Mouse (Mus musculus) midbrain, embryonic 14.5 days (tissue): ENCODE measurements around the gene Serpinh1. TPM values are rescaled to one million over a fixed set of nuclear protein-coding genes. Genes with fewer than 3 reads are reported as not detected.

ENCODE experiments used
- polyA plus RNA-seq: library from polyadenylated mRNA; unstranded; fragments of >200 nt; fragmentation: Nextera tagmentation; extraction: Ambion mirVana; gene quantifications from 2 replicates; pipeline ENCODE4 v1.2.1, GENCODE M21; 2014

Gene Serpinh1
- polyA plus RNA-seq, 1 experiment from 2014 or later, result 89.0 TPM

Other genes starting within 250 kb of the Serpinh1 start
- 16.6 and 21.0 TPM in 2 replicates for gene Uvrag, start 212.1 kb downstream of the Serpinh1 start, polyA plus RNA-seq
- 15.1 and 16.6 TPM in 2 replicates for gene Dgat2, start 170.5 kb downstream of the Serpinh1 start, polyA plus RNA-seq
- 1.4 and 2.1 TPM in 2 replicates for gene Mogat2, start 114.6 kb downstream of the Serpinh1 start, polyA plus RNA-seq
- 94.4 and 102 TPM in 2 replicates for gene Map6, start 85.8 kb downstream of the Serpinh1 start, polyA plus RNA-seq
- gene Gdpd5, start 28.2 kb upstream of the Serpinh1 start, polyA plus RNA-seq, result 38.9 and 40.0 TPM in 2 replicates
- 10.7 and 11.6 TPM in 2 replicates for gene Klhl35, start 112.8 kb upstream of the Serpinh1 start, polyA plus RNA-seq
- 488 and 521 TPM in 2 replicates for gene Rps3, start 130.5 kb upstream of the Serpinh1 start, polyA plus RNA-seq
- gene Arrb1, start 182.2 kb upstream of the Serpinh1 start, polyA plus RNA-seq, result 10.3 and 13.3 TPM in 2 replicates